Mouse (Mus musculus) neural tube, embryonic 15.5 days (tissue): ENCODE data around the gene Capn3. TPM values are rescaled to one million over a fixed set of nuclear protein-coding genes. Genes with fewer than 3 reads are reported as not detected.

Experiments
- ATAC-seq: fragments of 200-750 bp; cut with Nextera tagmentation; 2 replicates; pipeline ENCODE4 v1.8.0; 2017; ENCODE audit warnings: mild to moderate bottlenecking, moderate TSS enrichment, moderate library complexity; ENCODE audit not compliant: low FRiP score
- H3K27ac ChIP-seq: fragments of 300-500 bp; sonication (generic); replicated peaks from 2 replicates; pipeline ENCODE4 v1.5.1; 2015; ENCODE audit warnings: mild to moderate bottlenecking, inconsistent platforms
- H3K27me3 ChIP-seq: fragments of 300-500 bp; sonication (generic); replicated peaks from 2 replicates; pipeline ENCODE4 v1.6.1; 2015; ENCODE audit warnings: inconsistent platforms
- H3K36me3 ChIP-seq: fragments of 300-500 bp; sonication (generic); 2 replicates; pipeline ENCODE4 v1.6.1; 2015; ENCODE audit warnings: inconsistent platforms
- H3K4me1 ChIP-seq: fragments of 300-500 bp; sonication (generic); 2 replicates; pipeline ENCODE4 v1.6.1; 2015; ENCODE audit warnings: inconsistent platforms
- H3K4me2 ChIP-seq: fragments of 300-500 bp; sonication (generic); 2 replicates; pipeline ENCODE4 v1.6.1; 2015; ENCODE audit warnings: inconsistent platforms, mild to moderate bottlenecking, moderate library complexity
- H3K4me3 ChIP-seq: fragments of 300-500 bp; sonication (generic); replicated peaks from 2 replicates; pipeline ENCODE4 v1.5.1; 2015; ENCODE audit warnings: mild to moderate bottlenecking, inconsistent platforms
- H3K9ac ChIP-seq: fragments of 300-500 bp; sonication (generic); replicated peaks from 2 replicates; pipeline ENCODE4 v1.6.1; 2015; ENCODE audit warnings: mild to moderate bottlenecking, inconsistent platforms
- H3K9me3 ChIP-seq: fragments of 300-500 bp; sonication (generic); replicated peaks from 2 replicates; pipeline ENCODE4 v1.6.1; 2016; ENCODE audit warnings: inconsistent platforms
- WGBS: fragments of 180-500 bp; shearing (Covaris S2); methylation state at CpG from one replicate; pipeline ENCODE4 v1.1.7; 2015; ENCODE audit warnings: mixed read lengths; 5-methylcytosine and 5-hydroxymethylcytosine counted together
- polyA plus RNA-seq: library from polyadenylated mRNA; unstranded; fragments of >200 nt; fragmentation: Nextera tagmentation; extraction: Ambion mirVana; gene quantifications from 2 replicates; pipeline ENCODE4 v1.2.1, GENCODE M21; 2015

Gene Capn3
- polyA plus RNA-seq: 1.3 and 2.2 TPM in 2 replicates

- WGBS: 83% methylated on average over 4 of the region's 4 CpGs
- H3K9ac ChIP-seq: no peak within 1 kb of the TSS
- H3K4me2 ChIP-seq: no peak within 1 kb of the TSS
- no peak within 1 kb of the TSS for H3K27ac ChIP-seq
- no peaks in the 10 kb centered on the region for H3K27me3 ChIP-seq
- no peaks in the 10 kb centered on the region for H3K4me1 ChIP-seq
- H3K9me3 ChIP-seq: no peaks in the 10 kb centered on the region
- no peak for ATAC-seq
- no peak within 1 kb of the TSS for H3K4me3 ChIP-seq
- H3K36me3 ChIP-seq: no peaks in the 10 kb centered on the region; the same call in 1 of the 2 replicates
These were observed at the start of gene Capn3 for GRCm38 (mm10) chr2:120455719-120456118. TSS of gene Capn3 (plus strand) at chr2:120456019.

- H3K4me1 ChIP-seq: no peaks in the 10 kb centered on the region
- no peak overlapping the region for H3K27ac ChIP-seq
- no peak for ATAC-seq
- H3K9ac ChIP-seq: no peak overlapping the region
- no peaks in the 10 kb centered on the region; the same call in 1 of the 2 replicates for H3K36me3 ChIP-seq
- H3K4me2 ChIP-seq: no peak overlapping the region
- H3K4me3 ChIP-seq: no peak overlapping the region
- 88% methylated on average over 3 of the region's 3 CpGs for WGBS
- H3K9me3 ChIP-seq: 0 out of 2 replicates have a peak, but pooled peaks cover 4% of the 10 kb centered on the region
- H3K27me3 ChIP-seq: no peaks in the 10 kb centered on the region
These were observed 44.7 kb upstream of the Capn3 start for GRCm38 (mm10) chr2:120411096-120411628.

DNA sequence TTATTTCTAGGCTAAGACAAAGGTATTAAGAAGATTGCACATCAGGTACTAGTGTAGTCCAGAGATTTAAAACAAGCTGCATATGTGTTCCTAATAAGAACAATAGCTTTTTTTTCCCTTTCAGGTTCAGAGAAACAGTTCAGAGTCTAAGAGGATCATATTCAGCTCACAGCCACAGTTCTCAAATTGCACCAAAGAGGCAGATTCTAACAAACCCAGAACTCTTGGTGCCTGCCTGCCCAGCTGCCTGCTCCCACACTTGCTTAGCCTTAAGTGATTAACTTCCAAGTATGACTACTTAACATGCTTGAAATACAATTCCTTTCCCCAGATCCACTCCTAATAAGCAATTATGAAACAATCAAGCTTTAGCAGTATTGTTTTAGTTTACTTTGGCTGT is 41.7 kb upstream of the Capn3 start:
- H3K27ac ChIP-seq: no peak overlapping the region
- no peaks in the 10 kb centered on the region for H3K4me1 ChIP-seq
- no peak overlapping the region for H3K4me2 ChIP-seq
- no peak for ATAC-seq
- no peak overlapping the region for H3K9ac ChIP-seq
- no peaks in the 10 kb centered on the region for H3K27me3 ChIP-seq
- no peaks in the 10 kb centered on the region for H3K9me3 ChIP-seq
- no peaks in the 10 kb centered on the region; the same call in 1 of the 2 replicates for H3K36me3 ChIP-seq
- H3K4me3 ChIP-seq: no peak overlapping the region

- no peak overlapping the region for H3K27ac ChIP-seq
- ATAC-seq: no peak
- H3K4me2 ChIP-seq: no peak overlapping the region
- H3K9ac ChIP-seq: no peak overlapping the region
- H3K4me1 ChIP-seq: no peaks in the 10 kb centered on the region
- no peaks in the 10 kb centered on the region for H3K27me3 ChIP-seq
- H3K9me3 ChIP-seq: no peaks in the 10 kb centered on the region
- WGBS: 72% methylated on average over 1 of the region's 1 CpGs
- H3K36me3 ChIP-seq: no peaks in the 10 kb centered on the region; the same call in 1 of the 2 replicates
- no peak overlapping the region for H3K4me3 ChIP-seq
These were observed 40.9 kb upstream of the Capn3 start for GRCm38 (mm10) chr2:120414738-120415414.

DNA sequence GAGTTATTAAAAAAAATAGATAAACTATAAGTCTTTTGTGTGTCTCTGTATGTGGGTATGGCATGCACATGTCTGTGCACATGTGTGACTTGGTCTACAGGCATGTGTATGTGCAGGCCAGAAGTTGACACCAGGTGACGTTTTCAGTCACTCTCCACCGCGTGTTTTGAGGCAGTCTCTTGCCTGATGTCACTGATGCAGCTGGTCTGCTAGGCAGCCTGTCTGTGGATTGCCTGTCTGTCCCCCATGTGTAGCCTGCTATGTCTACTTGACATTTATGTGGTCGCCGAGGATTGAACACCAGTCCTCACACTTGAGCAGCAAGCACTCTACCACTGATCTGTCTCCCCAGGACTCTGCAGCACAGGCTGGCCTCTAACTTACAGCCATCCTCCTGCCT is 31.4 kb upstream of the Capn3 start:
- no peak overlapping the region for H3K9ac ChIP-seq

DNA sequence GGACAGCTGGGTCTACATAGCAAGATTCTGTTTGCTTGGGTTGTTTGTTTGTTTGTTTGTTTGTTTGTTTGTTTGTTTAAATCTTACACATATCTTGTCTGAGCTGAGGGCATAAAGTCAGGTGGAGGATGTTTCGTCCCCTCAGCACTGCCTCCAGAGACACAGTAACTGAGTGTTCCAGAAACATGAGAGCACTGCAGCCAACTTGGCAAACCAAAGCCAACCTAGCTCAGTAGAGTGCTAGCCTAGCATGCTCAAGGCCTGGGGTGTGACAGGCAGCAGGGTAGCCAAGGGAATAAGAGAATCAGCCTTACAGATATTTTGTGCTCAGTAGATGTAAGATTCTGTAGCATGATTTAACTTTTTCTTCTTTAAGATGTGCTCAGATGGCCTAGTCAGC is 11.3 kb upstream of the Capn3 start:
- Histone ChIP-seq H3K36me3 (no peaks in the 10 kb centered on the region), H3K27ac (no peak overlapping the region), H3K9me3 (no peaks in the 10 kb centered on the region), H3K4me2 (no peak overlapping the region), H3K27me3 (no peaks in the 10 kb centered on the region), H3K4me1 (no peaks in the 10 kb centered on the region), H3K9ac (no peak overlapping the region), H3K4me3 (no peak overlapping the region)
- ATAC-seq: no peak
- 100% methylated on average over 1 of the region's 1 CpGs for whole genome bisulfite sequencing

More for the DNA sequence above, 31.4 kb upstream of the Capn3 start:
- no peaks in the 10 kb centered on the region; the same call in 1 of the 2 replicates for H3K36me3 ChIP-seq
- no peak for ATAC-seq
- no peaks in the 10 kb centered on the region for H3K4me1 ChIP-seq
- H3K9me3 ChIP-seq: no peaks in the 10 kb centered on the region
- H3K27me3 ChIP-seq: no peaks in the 10 kb centered on the region
- WGBS: 92% methylated on average over 5 of the region's 5 CpGs
- H3K4me3 ChIP-seq: no peak overlapping the region
- no peak overlapping the region for H3K4me2 ChIP-seq
- H3K27ac ChIP-seq: no peak overlapping the region

- no peak overlapping the region for H3K9ac ChIP-seq
- no peaks in the 10 kb centered on the region for H3K9me3 ChIP-seq
- no peak overlapping the region for H3K4me3 ChIP-seq
- H3K27me3 ChIP-seq: no peaks in the 10 kb centered on the region
- no peak overlapping the region for H3K27ac ChIP-seq
- WGBS: 84% methylated on average over 10 of the region's 10 CpGs
- no peaks in the 10 kb centered on the region for H3K4me1 ChIP-seq
- ATAC-seq: no peak
- H3K4me2 ChIP-seq: no peak overlapping the region
- no peaks in the 10 kb centered on the region for H3K36me3 ChIP-seq
These were observed 9.4 kb upstream of the Capn3 start for GRCm38 (mm10) chr2:120446373-120446772.

- H3K27ac ChIP-seq: no peak overlapping the region
- WGBS: 97% methylated on average over 1 of the region's 1 CpGs
- no peaks in the 10 kb centered on the region for H3K36me3 ChIP-seq
- H3K4me2 ChIP-seq: no peak overlapping the region
- ATAC-seq: no peak
- H3K4me1 ChIP-seq: no peaks in the 10 kb centered on the region
- no peaks in the 10 kb centered on the region for H3K27me3 ChIP-seq
- H3K9ac ChIP-seq: no peak overlapping the region
- H3K4me3 ChIP-seq: no peak overlapping the region
- H3K9me3 ChIP-seq: no peaks in the 10 kb centered on the region
These were observed 8.5 kb upstream of the Capn3 start for GRCm38 (mm10) chr2:120447306-120447705.

GRCm38 (mm10) chr2:120450724-120451123 is 5.1 kb upstream of the Capn3 start:
- Histone ChIP-seq H3K9me3 (no peaks in the 10 kb centered on the region), H3K36me3 (no peaks in the 10 kb centered on the region; the same call in 1 of the 2 replicates), H3K4me3 (no peak overlapping the region), H3K27ac (no peak overlapping the region), H3K4me2 (no peak overlapping the region), H3K4me1 (no peaks in the 10 kb centered on the region), H3K27me3 (no peaks in the 10 kb centered on the region), H3K9ac (no peak overlapping the region)
- 49% methylated on average over 6 of the region's 6 CpGs for WGBS
- ATAC-seq: no peak

DNA sequence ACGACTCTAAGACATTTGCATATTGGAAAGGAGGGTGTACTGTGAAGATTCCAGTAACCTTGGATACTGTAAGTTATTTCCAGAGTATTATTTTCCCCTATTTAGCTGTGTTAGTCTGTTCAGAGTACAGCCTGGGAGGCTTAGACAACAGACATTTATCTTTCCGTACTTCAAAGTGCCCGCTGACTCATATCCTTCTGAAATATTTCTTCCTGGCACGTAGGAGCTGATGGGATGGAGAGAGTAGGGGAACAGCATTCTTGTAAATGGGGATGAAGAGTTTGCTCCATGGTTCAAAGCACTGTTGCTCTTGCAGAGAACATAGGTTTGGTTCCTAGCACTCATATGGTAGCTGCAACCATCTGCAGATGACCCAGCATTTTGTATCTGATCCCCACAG is 3.2 kb upstream of the Capn3 start:
- no peak overlapping the region for H3K27ac ChIP-seq
- no peaks in the 10 kb centered on the region for H3K9me3 ChIP-seq
- H3K27me3 ChIP-seq: no peaks in the 10 kb centered on the region
- no peaks in the 10 kb centered on the region; the same call in 1 of the 2 replicates for H3K36me3 ChIP-seq
- no peak overlapping the region for H3K9ac ChIP-seq
- no peak overlapping the region for H3K4me3 ChIP-seq
- H3K4me2 ChIP-seq: no peak overlapping the region
- H3K4me1 ChIP-seq: no peaks in the 10 kb centered on the region
- no peak for ATAC-seq
- WGBS: 74% methylated on average over 4 of the region's 4 CpGs

DNA sequence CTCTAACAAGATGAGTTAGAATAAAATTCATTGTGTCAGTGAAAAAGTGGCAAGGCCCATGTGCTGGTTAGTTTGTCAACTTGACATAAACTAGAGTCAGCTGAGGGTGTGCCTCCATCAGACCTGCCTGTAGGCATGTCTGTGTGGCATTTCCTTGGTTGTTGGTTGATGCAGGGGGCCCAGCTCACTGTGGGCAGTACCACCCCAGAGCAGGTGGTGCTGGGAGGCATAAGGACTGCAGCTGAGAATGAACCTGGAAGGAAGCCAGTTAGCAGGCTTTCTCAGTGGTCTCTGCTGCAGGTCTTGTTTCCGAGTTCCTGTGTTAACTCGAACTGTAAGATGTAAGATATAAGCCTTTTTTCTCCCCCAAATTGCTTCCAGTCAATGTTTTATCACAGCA is 832 bp upstream of the Capn3 start:
- no peaks in the 10 kb centered on the region for H3K9me3 ChIP-seq
- H3K27ac ChIP-seq: no peak overlapping the region
- WGBS: 79% methylated on average over 2 of the region's 2 CpGs
- no peak overlapping the region for H3K9ac ChIP-seq
- H3K36me3 ChIP-seq: no peaks in the 10 kb centered on the region; the same call in 1 of the 2 replicates
- no peak overlapping the region for H3K4me2 ChIP-seq
- no peak overlapping the region for H3K4me3 ChIP-seq
- no peaks in the 10 kb centered on the region for H3K27me3 ChIP-seq
- no peak for ATAC-seq
- H3K4me1 ChIP-seq: no peaks in the 10 kb centered on the region

GRCm38 (mm10) chr2:120460216-120460615 is 4.4 kb downstream of the Capn3 start:
- 92% methylated on average over 4 of the region's 4 CpGs for WGBS
- Histone ChIP-seq H3K9ac (no peak overlapping the region), H3K36me3 (no peaks in the 10 kb centered on the region), H3K4me3 (no peak overlapping the region), H3K27ac (no peak overlapping the region), H3K9me3 (no peaks in the 10 kb centered on the region), H3K27me3 (no peaks in the 10 kb centered on the region), H3K4me2 (no peak overlapping the region), H3K4me1 (no peaks in the 10 kb centered on the region)
- no peak for ATAC-seq
